Mouse (Mus musculus) cortical plate, adult 2 months (tissue): ENCODE data around the gene Hist1h3e.

Experiments used
- CTCF ChIP-seq: fragments of 200-500 bp; IDR thresholded peaks from 2 replicates; pipeline ENCODE4 v1.5.1; 2011; ENCODE audit warnings: mild to moderate bottlenecking, control low read depth, low read length; ENCODE audit not compliant: insufficient read depth; ENCODE audit errors: extremely low read depth
- POLR2A ChIP-seq: fragments of 200-500 bp; IDR thresholded peaks from 2 replicates; pipeline ENCODE4 v1.6.1; 2011; ENCODE audit warnings: mild to moderate bottlenecking, low read length, control low read depth; ENCODE audit not compliant: insufficient read depth; ENCODE audit errors: extremely low read depth

DNA sequence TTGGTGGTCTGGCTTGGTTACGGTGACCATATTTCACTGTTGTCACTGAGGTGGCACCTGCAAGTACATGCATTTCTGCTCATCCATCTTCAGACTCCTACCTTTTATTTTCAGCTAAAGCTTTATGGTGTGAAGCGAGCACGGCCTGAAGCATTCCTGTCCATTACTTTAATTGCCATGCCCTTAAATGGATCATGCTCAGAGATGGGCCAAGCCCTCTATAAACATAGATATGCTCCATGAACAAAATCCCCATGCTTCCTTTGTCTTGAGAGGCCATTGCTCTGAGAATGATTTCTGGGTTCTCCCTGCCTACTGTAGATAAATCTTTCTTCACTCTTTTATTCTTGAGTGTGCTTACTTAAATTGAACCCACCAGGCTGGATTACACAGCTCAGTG lies 42.3 kb upstream of the Hist1h3e start:
- no peak for TF ChIP-seq CTCF
- no peak for TF ChIP-seq POLR2A
